Mouse (Mus musculus): Measurements from ENCODE around the gene Mms19.

The Mms19 gene

DNA sequence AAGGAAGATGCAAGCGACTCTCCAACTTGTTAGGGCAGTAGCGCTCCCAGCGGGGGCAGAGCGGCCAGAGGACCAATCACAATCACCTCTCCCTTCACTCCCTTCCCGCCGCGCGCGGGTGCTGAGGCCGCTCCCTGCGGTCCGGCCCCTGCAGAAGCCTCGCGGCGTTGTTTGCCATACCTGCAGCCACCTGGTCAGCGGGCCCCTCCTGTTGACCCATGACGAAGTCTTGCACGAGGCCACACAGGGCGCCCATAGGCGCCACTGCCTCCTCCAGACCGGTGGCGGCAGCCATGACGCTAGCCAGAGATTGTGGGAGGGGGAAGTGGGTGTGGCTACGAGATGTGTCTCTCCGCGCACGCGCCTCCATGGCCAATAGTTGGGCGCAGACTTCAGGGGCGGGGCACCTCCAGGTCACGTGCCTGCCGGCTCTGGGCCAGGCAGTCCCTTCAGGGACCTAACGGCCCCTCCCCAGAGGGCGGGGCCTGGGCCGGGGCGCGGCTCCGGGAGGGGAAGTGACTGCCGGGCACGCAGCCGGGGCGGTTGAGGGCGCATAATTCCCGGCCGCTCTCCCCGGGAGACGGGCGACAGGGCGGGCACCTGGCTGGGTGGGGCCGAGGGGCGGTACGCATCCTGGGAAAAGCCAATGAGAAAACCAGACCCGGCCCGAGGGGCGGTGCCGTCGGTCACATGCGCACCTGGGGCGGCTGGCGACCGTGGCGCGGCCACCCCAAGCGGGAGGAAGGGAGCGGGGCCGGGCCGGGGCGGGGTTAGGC, at the start of gene Mms19:
Gene Mms19 (minus strand): TSS at position 339 of the 776 bp plus-strand sequence.
- DNase-seq (ENCODE audit: low spot score in 2 of 2) = peak; percentile 99 to 100

DNA sequence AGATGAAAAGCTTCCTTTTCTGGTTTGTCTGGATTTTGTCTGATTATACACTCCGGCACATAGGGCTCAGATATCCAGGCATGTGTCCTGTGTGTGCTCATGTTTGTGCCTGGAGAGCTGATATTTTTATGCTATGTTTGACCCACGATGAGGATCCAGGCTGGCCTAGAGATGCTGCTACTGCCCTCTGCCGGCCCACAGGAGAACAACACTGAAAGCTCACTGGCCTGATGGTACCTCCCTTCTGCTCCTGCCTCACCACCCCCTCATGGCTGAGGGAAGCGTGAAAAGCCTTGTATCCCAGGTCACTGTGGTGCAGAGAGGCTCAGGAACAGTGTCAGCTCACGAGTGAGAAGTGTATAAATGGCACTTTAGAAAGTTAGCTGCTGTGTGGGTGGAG, 45.2 kb upstream of the Mms19 start:
- peak; percentile 80 to 86 for DNase-seq (ENCODE audit: low spot score in 2 of 2)

DNA sequence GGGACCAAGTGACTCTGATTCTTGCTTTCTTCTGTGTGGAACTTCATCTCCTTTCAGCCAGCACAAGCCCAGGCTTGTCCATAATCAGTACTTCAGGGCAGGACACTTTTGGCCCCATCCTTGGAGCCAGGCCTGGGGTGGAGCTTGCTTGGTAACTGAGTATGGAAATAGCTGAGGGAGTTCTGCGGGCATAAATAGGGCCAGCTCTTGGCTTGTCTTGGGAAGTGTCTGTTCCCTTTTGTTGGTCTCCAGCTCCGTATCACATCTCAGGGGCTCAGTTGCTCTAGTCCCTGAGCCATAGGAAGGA, 41.5 kb upstream of the Mms19 start:
- DNase-seq (ENCODE audit: low spot score in 2 of 2) = no peak

DNA sequence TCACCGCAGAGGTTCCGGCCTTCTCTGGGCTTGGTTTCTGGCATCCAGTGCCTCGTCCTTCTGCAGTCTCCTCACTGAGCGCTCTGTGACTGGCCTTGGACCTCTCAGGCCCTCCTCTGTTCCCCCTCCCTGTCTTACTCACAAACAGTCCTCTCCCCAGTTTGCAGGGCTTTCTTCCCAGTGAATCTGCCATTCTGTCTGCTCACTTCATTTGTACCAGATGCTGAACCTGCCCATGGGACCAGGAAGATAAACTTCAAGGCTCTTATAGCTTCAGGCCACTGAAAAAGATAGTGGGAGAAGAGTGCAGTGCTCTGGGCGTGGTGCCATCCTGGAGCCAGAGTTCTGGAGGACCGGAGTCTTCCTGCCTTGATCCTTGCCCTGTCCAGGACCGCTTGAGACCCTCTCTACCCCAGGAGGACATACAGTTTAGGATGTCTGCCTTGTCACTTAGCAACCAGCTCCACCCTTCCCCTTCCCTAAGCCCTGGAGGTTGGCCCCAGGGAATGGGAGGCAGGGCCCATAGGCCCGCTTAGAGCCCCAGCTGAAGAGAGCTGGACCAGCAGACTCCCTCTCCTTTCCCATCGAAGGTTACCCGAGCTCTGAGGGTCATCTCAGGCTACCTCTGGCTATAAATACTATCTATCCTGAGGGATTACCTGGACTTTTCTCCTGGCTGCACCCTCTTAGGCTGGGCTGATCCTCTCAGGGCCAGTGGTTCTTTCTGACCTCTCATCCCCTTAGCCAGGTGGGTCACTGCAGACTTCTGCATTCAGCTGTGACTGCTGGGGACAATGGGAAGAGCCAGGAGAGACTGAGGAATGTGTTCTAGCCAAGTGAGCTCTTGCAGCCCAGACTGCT, 41.0 kb upstream of the Mms19 start:
- no peak for DNase-seq (ENCODE audit: low spot score in 2 of 2)

DNA sequence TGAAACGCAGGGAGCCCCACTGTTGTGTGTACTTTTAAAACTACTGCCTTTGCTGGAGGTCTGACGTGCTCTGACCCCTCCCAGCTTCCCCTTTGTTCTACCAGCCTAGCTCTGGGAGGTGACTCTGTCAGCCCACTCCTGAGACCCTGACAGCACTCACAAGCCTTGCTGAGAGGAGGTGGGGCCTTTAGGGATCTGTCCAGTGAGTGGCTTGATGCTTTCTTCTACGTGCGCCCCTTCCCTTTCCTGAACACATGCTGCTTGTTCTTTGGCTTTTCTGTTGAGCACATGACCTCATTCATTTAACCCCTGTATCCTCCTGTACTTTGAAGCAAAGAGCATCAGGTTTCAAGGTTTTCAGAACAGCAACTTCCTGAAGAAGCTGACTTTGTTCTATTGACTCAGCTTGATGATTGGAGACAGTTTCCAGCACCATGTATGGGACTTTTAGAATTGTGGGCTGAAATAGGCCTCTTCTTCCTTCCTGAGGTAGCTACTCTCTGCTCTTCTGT, 38.1 kb upstream of the Mms19 start:
- no peak for DNase-seq (ENCODE audit: low spot score in 2 of 2)

DNA sequence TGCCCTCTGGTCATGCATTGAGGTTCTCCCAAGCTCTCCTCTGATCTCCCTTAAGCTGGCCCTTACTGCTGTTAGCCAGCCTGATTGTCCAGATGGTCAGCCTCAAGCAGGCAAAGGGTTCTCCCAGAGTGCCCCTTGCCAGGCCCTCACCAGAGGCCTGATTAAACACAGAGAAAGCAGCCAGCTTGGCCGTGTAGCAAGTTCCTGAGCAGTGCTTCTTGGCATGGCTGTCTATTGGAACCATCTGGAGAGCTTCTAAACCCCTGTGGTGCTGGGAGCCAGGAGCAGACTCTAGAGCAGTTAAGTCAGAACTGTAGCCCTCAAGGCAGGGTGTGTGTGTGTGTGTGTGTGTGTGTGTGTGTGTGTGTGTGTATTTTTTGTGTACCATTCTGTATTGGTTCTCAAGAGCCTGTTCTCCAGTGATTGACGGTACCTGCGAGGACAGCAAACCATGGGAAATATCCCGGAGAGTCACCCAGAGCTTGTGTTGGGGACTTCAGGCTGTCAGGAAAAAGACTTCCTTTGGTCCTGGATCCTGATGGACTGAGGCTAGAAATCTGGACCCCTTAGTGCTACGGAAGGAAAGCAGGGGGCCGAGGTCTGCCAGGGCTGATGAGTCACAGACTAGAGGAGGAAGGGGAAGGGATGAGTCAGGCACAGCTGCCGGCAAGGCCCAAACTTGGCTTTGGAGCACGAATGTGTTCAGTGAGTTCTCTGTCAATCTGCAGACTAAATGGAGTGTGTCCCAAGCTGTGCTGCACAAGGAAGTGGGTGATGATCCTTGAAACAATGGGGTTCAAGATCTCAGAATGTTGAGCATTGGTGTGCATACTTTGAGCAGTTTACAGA, 36.7 kb upstream of the Mms19 start:
- DNase-seq (ENCODE audit: low spot score in 2 of 2) = peak; percentile 67 to 76

DNA sequence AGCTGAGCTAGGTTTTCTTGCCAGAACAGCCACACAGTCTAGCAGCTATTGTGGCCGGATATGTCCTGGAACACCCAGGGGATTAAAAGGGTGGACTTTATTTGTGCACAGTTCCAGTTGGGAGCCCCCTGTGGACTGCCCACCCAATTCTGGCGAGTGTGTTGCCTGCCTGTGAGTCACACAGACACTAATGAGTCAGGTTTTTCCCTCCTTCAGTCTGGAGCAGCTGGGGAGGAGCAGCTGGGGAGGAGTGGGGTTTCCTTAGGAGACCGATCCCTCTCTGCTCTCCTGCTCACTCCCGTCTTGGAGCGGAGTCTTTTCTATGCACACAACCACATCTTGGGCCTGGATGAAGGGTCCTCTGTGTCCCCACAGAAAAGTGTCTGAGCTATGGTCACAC, 35.9 kb upstream of the Mms19 start:
- peak; percentile 36 to 44 for DNase-seq (ENCODE audit: low spot score in 2 of 2)

DNA sequence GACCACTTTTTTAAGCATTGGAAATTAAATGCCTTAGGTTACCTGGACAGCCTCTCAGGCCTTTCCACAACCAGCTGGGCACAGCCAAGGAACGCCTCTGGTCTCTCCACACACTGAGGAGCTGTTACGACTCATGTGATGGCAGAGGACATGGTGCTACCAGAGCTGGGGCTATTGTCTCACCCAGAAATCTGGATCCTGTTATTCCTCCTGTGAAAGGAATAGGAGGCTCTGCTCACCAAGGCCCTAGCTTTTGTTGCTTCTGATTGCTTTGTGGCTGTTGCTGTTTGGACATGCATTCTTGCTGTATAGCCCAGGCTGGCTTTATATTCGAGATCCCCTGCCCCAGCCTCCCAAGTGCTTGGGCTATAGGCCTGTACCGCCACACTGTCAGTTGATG, 35.3 kb upstream of the Mms19 start:
- DNase-seq (ENCODE audit: low spot score in 2 of 2) = no peak

DNA sequence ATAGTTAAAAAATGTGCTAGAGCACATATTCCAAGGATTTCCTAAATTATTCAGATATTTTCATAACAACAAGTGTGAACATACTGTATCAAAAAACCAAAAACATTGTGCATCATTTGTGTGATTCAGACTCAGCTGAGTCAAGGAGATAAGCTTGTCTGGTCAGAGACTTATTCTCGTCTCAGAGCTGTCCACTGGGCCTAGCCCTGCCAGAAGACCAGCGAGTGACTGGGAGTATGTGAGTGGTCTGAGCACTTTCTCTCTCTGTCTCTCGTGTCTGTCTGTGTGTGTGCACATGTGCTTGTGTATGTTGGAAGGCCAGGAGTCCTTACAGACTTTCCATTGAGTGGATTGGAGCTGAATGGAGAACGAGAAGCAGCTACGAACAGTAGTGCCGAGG, 34.0 kb upstream of the Mms19 start:
- no peak for DNase-seq (ENCODE audit: low spot score in 2 of 2)

DNA sequence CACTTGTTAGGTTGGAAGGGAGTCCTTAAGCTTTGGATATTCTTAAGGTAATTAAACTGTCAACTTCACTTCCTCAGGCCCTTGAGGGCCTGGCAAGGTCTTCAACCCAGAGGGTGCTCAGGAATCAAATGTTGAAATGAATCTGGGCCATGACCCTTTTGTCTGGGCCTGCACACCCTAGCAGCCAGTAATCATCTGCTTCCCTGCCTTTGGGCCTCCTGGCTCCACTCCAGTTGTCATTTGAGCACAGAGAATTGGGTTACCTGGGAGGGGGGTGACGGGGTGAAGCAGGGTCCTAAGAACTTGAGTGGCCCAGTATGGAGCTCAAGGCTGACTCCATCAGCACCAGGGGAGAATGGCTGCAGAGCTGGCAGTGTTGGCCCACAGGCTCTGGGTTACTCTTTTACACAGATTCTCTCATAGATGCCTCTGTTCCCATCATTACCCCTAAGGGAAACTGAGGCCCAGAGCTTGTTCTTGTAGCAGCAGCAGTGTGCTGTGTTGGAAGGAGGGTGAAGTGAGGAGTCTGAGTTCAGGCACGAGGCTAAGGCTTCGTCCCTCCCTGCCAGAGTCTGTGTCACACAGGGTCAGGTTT, 33.4 kb upstream of the Mms19 start:
- DNase-seq (ENCODE audit: low spot score in 2 of 2) = no peak

DNA sequence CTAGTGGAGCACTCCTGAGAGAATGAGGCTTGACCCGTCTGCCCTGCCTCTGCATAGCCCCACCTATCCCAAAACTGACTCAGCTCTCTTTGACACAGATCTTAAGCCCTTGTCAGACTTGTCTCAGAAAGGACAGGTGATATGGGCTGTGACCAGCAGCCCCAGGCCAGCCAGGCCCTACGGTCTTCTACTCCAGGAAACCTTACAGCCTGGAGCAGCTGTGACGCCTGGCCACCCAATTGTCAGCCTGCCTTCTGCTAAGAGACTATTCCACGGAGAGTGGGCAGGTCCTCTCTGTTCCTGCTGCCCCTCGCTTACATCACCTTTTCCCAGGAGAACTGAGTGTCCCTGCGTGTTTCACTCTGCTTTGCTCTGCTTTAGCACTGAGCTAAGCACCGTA, 30.2 kb upstream of the Mms19 start:
- no peak for DNase-seq (ENCODE audit: low spot score in 2 of 2)

DNA sequence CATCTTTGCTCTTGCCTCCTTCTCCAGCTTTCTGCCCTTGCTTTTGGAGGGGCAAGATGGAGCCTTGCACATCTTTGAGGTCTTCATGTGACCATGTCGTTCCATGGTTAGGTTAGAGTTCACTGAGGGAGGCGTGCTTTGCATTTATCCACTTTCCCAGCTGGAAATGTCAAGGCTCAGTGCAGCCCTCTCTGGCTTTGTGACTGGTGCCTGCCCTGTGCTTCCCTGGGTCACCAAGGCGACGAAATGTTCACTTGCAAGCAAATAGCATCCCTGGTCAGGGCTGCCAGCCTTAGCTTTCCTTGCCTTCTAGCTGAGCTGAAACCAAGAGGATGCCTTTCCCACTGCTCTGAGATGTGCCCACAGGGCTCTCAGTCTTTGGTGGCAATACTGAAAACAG, 29.5 kb upstream of the Mms19 start:
- DNase-seq (ENCODE audit: low spot score in 2 of 2) = no peak

DNA sequence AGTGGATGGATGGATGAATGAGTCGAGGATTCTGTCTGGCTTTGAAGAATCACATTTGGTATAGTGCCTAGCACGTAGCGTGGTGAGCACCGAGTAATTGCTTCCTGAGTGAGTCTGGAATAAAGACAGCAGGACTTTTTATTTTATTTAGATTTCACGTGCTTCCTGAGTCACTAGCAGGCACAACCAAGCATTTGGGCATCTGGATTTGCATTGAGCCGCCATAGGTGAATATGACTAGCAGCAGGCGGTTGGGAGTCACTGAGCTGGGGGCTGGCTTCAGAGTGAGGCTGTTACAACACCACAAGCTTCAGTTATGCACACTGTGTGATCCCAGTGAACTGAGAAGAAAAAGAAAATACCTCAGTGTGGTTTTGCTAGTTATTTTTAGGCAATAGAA, 28.1 kb upstream of the Mms19 start:
- no peak for DNase-seq (ENCODE audit: low spot score in 2 of 2)

DNA sequence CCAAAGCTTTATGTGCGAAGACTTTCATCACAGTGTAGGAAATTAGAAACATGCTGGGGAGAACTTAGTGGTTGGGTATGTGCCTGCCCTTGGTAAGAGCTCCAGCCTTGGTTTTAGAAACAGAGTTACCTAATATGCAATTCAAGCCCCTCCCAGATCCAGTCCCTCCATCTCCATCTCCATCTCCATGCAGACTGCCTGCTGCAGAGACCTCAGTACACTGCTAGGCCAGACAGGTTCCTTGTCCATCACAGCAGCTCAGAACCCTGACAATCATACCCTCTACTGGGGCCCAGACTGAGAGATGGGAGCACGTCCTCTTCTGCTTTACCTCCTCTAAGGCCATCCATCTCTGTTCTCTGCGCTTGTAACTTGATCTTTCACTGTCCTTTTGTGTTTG, 27.6 kb upstream of the Mms19 start:
- DNase-seq (ENCODE audit: low spot score in 2 of 2) = no peak

DNA sequence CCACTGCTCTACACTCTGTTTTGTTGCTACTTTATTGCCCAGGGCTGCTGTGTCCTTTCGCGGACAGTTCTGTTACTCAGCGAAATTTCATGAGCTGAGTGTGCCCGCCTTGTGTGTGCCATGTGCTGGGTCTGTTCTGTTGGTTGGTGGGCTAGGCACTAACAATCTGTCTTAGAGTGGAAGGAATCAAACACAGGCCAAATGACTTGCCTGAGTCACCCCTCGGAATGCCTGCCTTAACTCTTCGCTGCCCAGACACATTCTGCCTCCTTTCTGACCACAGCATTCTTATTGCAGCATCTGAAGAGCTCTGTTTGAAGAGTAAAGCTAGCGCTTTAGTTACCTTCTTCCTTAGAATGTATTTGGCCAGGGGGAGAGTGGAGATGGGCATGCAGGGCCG, 25.6 kb upstream of the Mms19 start:
- DNase-seq (ENCODE audit: low spot score in 2 of 2) = no peak

DNA sequence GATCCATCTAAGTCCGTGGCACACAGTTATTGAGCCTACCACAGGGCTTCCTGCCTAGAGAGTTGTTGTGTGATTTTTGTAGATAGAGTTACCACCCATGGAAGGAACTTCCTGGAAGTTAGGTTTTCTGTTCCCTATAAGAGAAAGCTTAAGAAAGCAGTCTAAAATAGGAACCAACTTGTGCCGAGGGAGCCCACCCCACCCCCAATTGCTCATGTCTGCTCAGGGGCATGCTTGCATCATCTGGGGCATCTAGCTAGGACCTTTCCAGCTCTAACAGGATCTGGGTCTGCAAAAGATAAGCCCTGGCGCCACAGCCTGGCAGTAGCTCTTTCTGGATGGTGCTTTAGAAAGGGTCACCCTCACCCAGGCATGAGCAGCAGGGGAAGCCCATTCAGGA, 24.7 kb upstream of the Mms19 start:
- DNase-seq (ENCODE audit: low spot score in 2 of 2) = peak; percentile 46 to 56

DNA sequence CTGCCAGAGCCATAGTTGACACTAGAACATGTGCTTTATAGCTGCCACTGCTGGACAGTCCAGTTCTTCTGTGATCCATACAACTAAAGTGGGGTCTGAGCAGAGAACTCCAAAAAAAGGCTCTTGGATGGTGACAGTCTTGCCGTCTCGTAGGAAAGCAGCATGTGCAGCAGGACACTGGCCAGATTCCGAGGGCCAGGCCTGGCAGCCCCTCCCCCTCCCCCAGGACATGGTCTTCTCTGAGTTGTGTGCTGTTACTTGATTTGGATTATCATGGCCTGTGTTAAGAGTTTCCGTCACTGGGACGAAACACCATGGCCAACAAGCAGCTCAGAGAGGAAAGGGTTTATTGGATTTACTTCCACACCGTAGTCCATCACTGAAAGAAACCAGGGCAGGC, 23.3 kb upstream of the Mms19 start:
- DNase-seq (ENCODE audit: low spot score in 2 of 2) = no peak

DNA sequence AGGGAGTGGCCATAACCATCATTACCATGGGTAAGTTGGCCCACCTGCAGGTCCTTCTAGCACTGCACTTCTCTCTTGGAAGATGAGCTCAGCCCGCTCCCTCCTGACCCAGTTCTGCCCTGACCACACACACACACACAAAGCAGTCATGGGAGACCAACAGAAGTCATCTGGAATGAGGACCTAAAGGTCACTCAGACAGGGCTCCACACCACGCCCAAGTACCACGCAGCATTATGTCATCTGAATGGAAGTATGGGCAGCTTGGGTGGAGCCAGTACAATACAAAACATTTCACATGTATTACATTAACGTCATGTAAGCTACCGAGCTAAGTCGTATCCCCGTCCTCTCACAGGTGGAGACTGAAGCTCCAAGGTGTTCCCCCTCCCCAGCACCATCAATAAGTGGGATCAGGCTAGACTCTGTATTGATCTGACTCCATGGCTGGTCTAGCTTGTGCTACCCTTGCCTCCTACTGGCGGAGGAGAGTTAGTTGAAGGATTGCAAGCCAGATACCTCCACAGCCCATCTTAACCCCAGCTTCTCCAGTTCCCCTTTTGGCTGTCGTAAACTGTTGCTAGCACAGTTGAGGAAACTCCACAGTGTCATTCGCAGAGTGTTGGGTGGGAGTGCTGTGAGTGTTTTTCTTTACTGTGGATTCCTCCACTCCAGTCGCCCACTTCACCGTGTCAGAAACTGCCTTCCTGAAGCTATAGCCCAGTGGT, 20.5 kb upstream of the Mms19 start:
- no peak for DNase-seq (ENCODE audit: low spot score in 2 of 2)

DNA sequence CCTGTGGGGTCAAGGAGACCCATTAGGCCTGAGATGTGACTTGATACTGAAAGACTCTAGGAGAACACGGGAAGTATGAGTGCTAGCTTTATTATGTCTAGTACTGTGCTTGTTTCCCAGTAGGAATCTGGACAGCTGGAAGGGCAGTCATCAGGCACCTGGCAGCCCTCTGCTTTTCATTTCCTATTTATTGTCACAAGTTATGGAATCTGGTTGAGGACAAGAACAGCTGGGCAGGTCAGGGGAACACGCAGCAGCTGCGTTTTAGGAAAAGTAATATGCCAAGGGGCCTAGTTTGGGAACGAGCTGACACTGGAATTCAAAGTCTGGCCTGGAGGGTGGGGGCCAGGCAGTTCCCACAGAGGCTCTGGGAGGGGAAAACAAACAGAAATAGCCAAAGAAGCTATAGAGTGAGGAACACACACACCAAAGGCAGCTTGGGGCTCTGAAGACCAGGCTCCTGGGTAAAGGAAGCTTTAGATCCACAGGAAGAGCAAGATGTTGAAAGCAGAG, 19.5 kb upstream of the Mms19 start:
- DNase-seq (ENCODE audit: low spot score in 2 of 2) = no peak

DNA sequence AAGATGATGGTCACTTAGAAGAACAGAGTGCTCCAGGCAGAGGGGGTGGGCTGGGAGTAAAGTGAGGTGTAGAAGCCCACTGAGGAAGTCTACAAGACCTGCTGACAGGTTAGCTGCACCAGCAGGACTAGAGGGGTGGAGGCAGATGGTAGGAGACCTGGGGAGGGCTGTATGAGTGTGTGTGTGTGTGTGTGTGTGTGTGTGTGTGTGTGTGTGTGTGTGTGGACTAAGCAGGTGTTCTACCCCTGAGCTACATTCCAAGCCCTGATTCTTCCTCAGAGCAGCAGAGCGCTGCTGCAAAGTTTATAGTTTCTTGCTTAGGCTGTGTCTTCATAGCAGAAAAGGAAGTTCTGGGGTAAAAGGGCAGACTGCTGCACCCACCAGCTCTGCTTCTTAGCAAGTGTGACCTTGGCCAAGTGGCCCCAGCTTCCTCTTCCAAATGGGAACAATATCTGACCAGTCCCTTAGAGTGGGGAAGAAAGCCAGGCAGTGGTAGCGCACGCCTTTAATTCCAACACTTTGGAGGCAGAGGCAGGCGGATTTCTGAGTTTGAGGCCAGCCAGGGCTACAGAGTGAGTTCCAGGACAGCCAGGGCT, 18.8 kb upstream of the Mms19 start:
- DNase-seq (ENCODE audit: low spot score in 2 of 2) = no peak
